8 mouse cellular contexts compared by ENCODE assay signal in genomic region chr7:132576891-132577290, GRCm38 (mm10). TPM values are rescaled to one million over a fixed set of nuclear protein-coding genes. Genes with fewer than 3 reads are reported as not detected.
DNase-seq lines count a peak whose midpoint lies in the region; ATAC-seq lines count a peak whose summit lies in the region.

No protein-coding gene starts in this region.

- H3K27me3 ChIP-seq in heart, embryonic 12.5 days (replicated peaks) = no peaks in the 10 kb centered on the region
- peaks cover 17% of the 10 kb centered on the region for H3K27me3 ChIP-seq in forebrain, embryonic 12.5 days
- peaks cover 34% of the 10 kb centered on the region for H3K27me3 ChIP-seq in liver, embryonic 13.5 days

- intact Hi-C loops in heart, postnatal 10 days (cut with DNase I) = loop anchor here (5.0 to 10.0 kb wide), 2 partner anchors 60 to 238 kb away; partner anchors contain the start of gene Fam53b

- H3K9me3 ChIP-seq in heart, embryonic 12.5 days (replicated peaks) = no peaks in the 10 kb centered on the region
- no peaks in the 10 kb centered on the region for H3K9me3 ChIP-seq in forebrain, embryonic 12.5 days
- no peaks in the 10 kb centered on the region for H3K9me3 ChIP-seq in liver, embryonic 13.5 days (replicated peaks)

- H3K4me1 ChIP-seq in heart, embryonic 12.5 days (replicated peaks) = peaks cover 25% of the 10 kb centered on the region
- H3K4me1 ChIP-seq in forebrain, embryonic 12.5 days = peaks cover 21% of the 10 kb centered on the region
- peaks cover 43% of the 10 kb centered on the region for H3K4me1 ChIP-seq in liver, embryonic 13.5 days (replicated peaks)

- no peak for DNase-seq in heart, postnatal 10 days
- DNase-seq in 3T3-L1 (ENCODE audit: low read depth, low spot score) = peak; percentile 53
- no peak for DNase-seq in liver, embryonic 13.5 days
- DNase-seq in thymus, postnatal 4 days = no peak
- DNase-seq in layer of hippocampus, postnatal 14 days (ENCODE audit: low spot score in 2 of 2) = no peak
- DNase-seq in spleen, postnatal 4 days (ENCODE audit: low spot score in 2 of 2) = no peak

- H3K36me3 ChIP-seq in heart, embryonic 12.5 days = no peaks in the 10 kb centered on the region
- H3K36me3 ChIP-seq in forebrain, embryonic 12.5 days (replicated peaks) = no peaks in the 10 kb centered on the region
- no peaks in the 10 kb centered on the region for H3K36me3 ChIP-seq in liver, embryonic 13.5 days

- ATAC-seq in heart, embryonic 12.5 days (ENCODE audit: insufficient number of reproducible peaks, low FRiP score) = no peak
- ATAC-seq in forebrain, embryonic 12.5 days (ENCODE audit: low FRiP score) = no peak
- ATAC-seq in liver, embryonic 13.5 days (ENCODE audit: low read depth) = no peak

- WGBS in heart, embryonic 12.5 days = 49% methylated on average over 4 of the region's 4 CpGs
- 64% methylated on average over 4 of the region's 4 CpGs for WGBS in forebrain, embryonic 12.5 days
- WGBS in liver, embryonic 13.5 days (ENCODE audit: insufficient replicate concordance) = 39% methylated on average over 4 of the region's 4 CpGs

- H3K9ac ChIP-seq in heart, embryonic 12.5 days = peak overlapping the region; percentile 51
- peak overlapping the region; percentile 65; the same call in 1 of the 2 replicates for H3K9ac ChIP-seq in forebrain, embryonic 12.5 days
- peak overlapping the region; percentile 65 for H3K9ac ChIP-seq in liver, embryonic 13.5 days

- H3K4me3 ChIP-seq in heart, embryonic 12.5 days = peak overlapping the region; percentile 78; the same call in 1 of the 2 replicates
- no peak overlapping the region for H3K4me3 ChIP-seq in forebrain, embryonic 12.5 days (replicated peaks)
- H3K4me3 ChIP-seq in liver, embryonic 13.5 days (replicated peaks) = peak overlapping the region; percentile 71

- peak overlapping the region; percentile 74 for H3K4me2 ChIP-seq in heart, embryonic 12.5 days
- H3K4me2 ChIP-seq in forebrain, embryonic 12.5 days = peak overlapping the region; percentile 65
- H3K4me2 ChIP-seq in liver, embryonic 13.5 days = peak overlapping the region; percentile 79

- H3K27ac ChIP-seq in heart, embryonic 12.5 days (ENCODE audit: poor library complexity, severe bottlenecking) = no peak overlapping the region
- no peak overlapping the region for H3K27ac ChIP-seq in forebrain, embryonic 12.5 days
- H3K27ac ChIP-seq in liver, embryonic 13.5 days = peak overlapping the region; percentile 20; the same call in 1 of the 2 replicates

RNA-seq across cellular contexts. Expression of gene Oat, which starts 0.7 kb away (rescaled TPM):
- 161 and 163 TPM in 2 replicates for polyA plus RNA-seq in heart, embryonic 12.5 days (2016; fragmentation: Nextera tagmentation; extraction: Ambion mirVana)
- total RNA-seq in heart, postnatal 10 days (2021) = 100 to 1,000 TPM; 116 to 121 TPM
- polyA plus RNA-seq in forebrain, embryonic 12.5 days (2016; fragmentation: Nextera tagmentation; extraction: Ambion mirVana) = 112 and 127 TPM in 2 replicates
- polyA plus RNA-seq in liver, embryonic 13.5 days (2015; fragmentation: Nextera tagmentation; extraction: Ambion mirVana) = 86.1 and 99.6 TPM in 2 replicates
- 10 to 100 TPM; 67.5 to 72.9 TPM for total RNA-seq in layer of hippocampus, postnatal 14 days (2021)

RNA-seq across cellular contexts. Expression of gene Nkx1-2, which starts 22.5 kb away (rescaled TPM):
- polyA plus RNA-seq in heart, embryonic 12.5 days (2016; fragmentation: Nextera tagmentation; extraction: Ambion mirVana) = not detected in 2 replicates
- total RNA-seq in heart, postnatal 10 days (2021) = not detected
- 0.21 and 0.72 TPM in 2 replicates for polyA plus RNA-seq in forebrain, embryonic 12.5 days (2016; fragmentation: Nextera tagmentation; extraction: Ambion mirVana)
- polyA plus RNA-seq in liver, embryonic 13.5 days (2015; fragmentation: Nextera tagmentation; extraction: Ambion mirVana) = not detected in 2 replicates
- not detected for total RNA-seq in layer of hippocampus, postnatal 14 days (2021)

RNA-seq across cellular contexts. Expression of gene Lhpp, which starts 33.5 kb away (rescaled TPM):
- polyA plus RNA-seq in heart, embryonic 12.5 days (2016; fragmentation: Nextera tagmentation; extraction: Ambion mirVana) = 23.5 and 23.6 TPM in 2 replicates
- total RNA-seq in heart, postnatal 10 days (2021) = 10 to 100 TPM; 18.0 to 18.4 TPM
- polyA plus RNA-seq in forebrain, embryonic 12.5 days (2016; fragmentation: Nextera tagmentation; extraction: Ambion mirVana) = 10.9 and 12.1 TPM in 2 replicates
- 8.0 and 8.3 TPM in 2 replicates for polyA plus RNA-seq in liver, embryonic 13.5 days (2015; fragmentation: Nextera tagmentation; extraction: Ambion mirVana)
- 10 to 100 TPM; 30.5 to 31.2 TPM for total RNA-seq in layer of hippocampus, postnatal 14 days (2021)
